Mouse (Mus musculus) small intestine, adult 2 months (tissue): ENCODE data around the gene Stap2.

Experiments used
- CTCF ChIP-seq: fragments of 200-500 bp; IDR thresholded peaks from 2 replicates; pipeline ENCODE4 v1.5.1; 2012; ENCODE audit warnings: low read depth, mild to moderate bottlenecking, control low read depth, inconsistent platforms, low read length, moderate library complexity, mixed read lengths; ENCODE audit not compliant: insufficient replicate concordance, insufficient read length; ENCODE audit errors: extremely low read depth
- POLR2A ChIP-seq: fragments of 200-500 bp; IDR thresholded peaks from 2 replicates; pipeline ENCODE4 v1.6.1; 2012; ENCODE audit warnings: low read depth, mild to moderate bottlenecking, control low read depth, inconsistent platforms, low read length, moderate library complexity

DNA sequence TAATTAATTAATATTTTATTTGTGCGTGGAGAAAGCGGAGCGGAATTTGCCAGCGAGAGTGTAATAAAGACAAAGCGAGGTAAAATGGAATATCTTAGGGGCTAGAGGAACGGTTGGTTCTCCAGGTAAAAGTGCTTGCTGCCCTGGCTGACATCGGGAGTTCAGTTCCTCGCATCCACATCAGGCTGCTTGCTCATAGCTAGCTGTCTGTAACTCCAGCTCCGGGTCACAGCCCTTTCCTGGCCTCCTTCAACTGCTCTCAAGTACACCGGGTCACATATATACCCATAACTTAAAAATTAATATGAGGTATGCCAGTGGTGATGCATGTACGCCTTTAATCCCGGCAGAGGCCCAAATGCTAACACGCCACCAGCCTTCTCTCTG is 31.5 kb upstream of the Stap2 start:
- no peak for TF ChIP-seq CTCF
- no peak for TF ChIP-seq POLR2A
